Mouse (Mus musculus) lung, embryonic 14.5 days (tissue): Measurements from ENCODE around the gene Borcs6. TPM values are rescaled to one million over a fixed set of nuclear protein-coding genes. Genes with fewer than 3 reads are reported as not detected.
A peak's percentile ranks its signal among the peaks of the same experiment; 100 is the strongest.

Experiments used
- ATAC-seq: fragments of 200-750 bp; cut with Nextera tagmentation; 2 replicates; pipeline ENCODE4 v1.8.0; 2017; ENCODE audit warnings: mild to moderate bottlenecking, moderate TSS enrichment, moderate library complexity; ENCODE audit not compliant: insufficient read depth
- DNase-seq: peaks from one replicate; pipeline ENCODE4 v3.0.0-alpha.2; 2015
- H3K27ac ChIP-seq: fragments of 300-500 bp; sonication (generic); 2 replicates; pipeline ENCODE4 v1.5.1; 2014; ENCODE audit warnings: low read depth, mild to moderate bottlenecking, moderate library complexity
- H3K27me3 ChIP-seq: fragments of 300-500 bp; sonication (generic); 2 replicates; pipeline ENCODE4 v1.6.1; 2014; ENCODE audit warnings: low read length, control low read depth; ENCODE audit not compliant: insufficient read depth
- H3K36me3 ChIP-seq: fragments of 300-500 bp; sonication (generic); 2 replicates; pipeline ENCODE4 v1.6.1; 2014; ENCODE audit warnings: control low read depth; ENCODE audit not compliant: insufficient read depth
- H3K4me1 ChIP-seq: fragments of 300-500 bp; sonication (generic); 2 replicates; pipeline ENCODE4 v1.6.1; 2014; ENCODE audit warnings: antibody characterized with exemption, control low read depth; ENCODE audit not compliant: insufficient read depth
- H3K4me2 ChIP-seq: fragments of 300-500 bp; sonication (generic); 2 replicates; pipeline ENCODE4 v1.6.1; 2014; ENCODE audit warnings: mild to moderate bottlenecking
- H3K4me3 ChIP-seq: fragments of 300-500 bp; sonication (generic); 2 replicates; pipeline ENCODE4 v1.5.1; 2014; ENCODE audit warnings: low read depth, low read length
- H3K9ac ChIP-seq: fragments of 300-500 bp; sonication (generic); 2 replicates; pipeline ENCODE4 v1.6.1; 2014
- H3K9me3 ChIP-seq: fragments of 300-500 bp; sonication (generic); 2 replicates; pipeline ENCODE4 v1.6.1; 2016; ENCODE audit warnings: low read depth, low read length, control low read depth
- CTCF ChIP-seq: IDR thresholded peaks from 2 replicates; pipeline ENCODE4 v1.5.1; 2016; ENCODE audit warnings: antibody characterized with exemption, low read depth
- WGBS: fragments of 180-500 bp; shearing (Covaris S2); extraction: QIAGEN DNeasy Blood & Tissue Kit; methylation state at CpG from one replicate; pipeline ENCODE4 v1.1.7; 2014; 5-methylcytosine and 5-hydroxymethylcytosine counted together
- polyA plus RNA-seq: library from polyadenylated mRNA; unstranded; fragments of >200 nt; fragmentation: Nextera tagmentation; extraction: Ambion mirVana; gene quantifications from 2 replicates; pipeline ENCODE4 v1.2.1, GENCODE M21; 2014

Gene Borcs6
- polyA plus RNA-seq, 1 experiment from 2014 or later = 9.5 TPM

DNA sequence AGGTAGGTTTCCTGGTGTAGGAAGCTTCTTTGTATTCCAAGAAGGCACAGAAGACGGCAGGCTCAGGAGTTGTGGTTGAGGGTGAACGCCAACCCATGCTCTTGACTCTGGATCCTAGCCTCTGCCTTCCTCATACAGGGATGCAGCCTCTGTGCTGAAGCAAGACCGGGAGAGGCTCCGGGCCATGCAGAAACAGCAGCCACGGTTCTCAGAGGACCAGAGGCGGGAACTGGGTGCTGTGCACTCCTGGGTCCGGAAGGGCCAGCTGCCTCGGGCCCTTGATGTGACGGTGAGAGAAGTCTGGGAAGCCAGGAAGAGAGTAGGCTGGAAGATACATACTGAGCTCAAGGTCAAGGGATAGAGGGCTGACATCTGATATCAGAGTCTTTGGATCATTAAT lies 48.7 kb downstream of the Borcs6 start:
- no peak overlapping the region for H3K9ac ChIP-seq
- H3K4me3 ChIP-seq = no peak overlapping the region
- H3K9me3 ChIP-seq = no peaks in the 10 kb centered on the region
- no peak overlapping the region for H3K27ac ChIP-seq
- ATAC-seq = no peak
- no peak overlapping the region for H3K4me2 ChIP-seq
- no peaks in the 10 kb centered on the region for H3K27me3 ChIP-seq
- peaks cover 64% of the 10 kb centered on the region for H3K36me3 ChIP-seq
- H3K4me1 ChIP-seq = no peaks in the 10 kb centered on the region; the same call in 1 of the 2 replicates
- DNase-seq = no peak
- WGBS = 88% methylated on average over 9 of the region's 9 CpGs
- TF ChIP-seq CTCF = no peak

DNA sequence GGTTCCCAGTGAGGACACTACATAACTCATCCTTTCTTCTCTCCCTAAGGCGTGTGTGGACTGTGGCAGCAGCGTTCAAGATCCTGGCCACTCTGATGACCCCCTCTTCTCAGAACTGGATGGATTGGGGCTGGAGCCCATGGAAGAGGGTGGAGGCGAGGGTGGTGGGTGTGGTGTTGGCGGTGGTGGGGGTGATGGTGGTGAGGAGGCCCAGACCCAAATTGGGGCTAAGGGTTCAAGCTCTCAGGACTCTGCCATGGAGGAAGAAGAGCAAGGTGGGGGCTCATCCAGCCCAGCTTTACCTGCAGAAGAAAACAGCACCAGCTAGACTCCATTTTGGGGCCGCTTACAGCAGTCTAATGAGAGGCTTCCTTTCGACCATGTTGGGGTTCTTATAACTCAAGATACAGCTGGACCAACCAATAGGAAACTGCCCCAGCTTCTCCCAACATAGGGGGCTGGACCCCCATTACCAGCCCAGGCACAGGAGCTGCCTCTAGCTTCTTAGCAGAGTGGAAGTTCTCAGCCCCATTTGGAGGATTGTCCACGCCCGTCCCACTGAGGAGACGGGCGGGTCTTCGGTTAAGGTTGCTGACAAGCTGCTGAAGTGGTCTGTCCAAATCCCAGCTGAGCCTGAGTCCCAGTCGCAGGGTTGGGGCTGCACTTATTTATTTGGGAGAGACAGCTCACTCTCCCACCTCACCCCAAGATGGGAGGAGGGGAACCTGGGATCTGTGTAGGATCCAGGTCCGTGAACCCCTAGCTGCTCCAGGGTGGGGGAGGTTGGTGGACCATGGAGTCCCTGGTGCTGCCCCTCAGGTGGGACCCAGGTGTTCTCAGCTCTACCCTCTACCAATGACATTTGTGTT lies 49.7 kb downstream of the Borcs6 start:
- TF ChIP-seq CTCF = no peak
- ATAC-seq (no peak), DNase-seq (no peak)
- no peaks in the 10 kb centered on the region for H3K9me3 ChIP-seq
- H3K4me2 ChIP-seq = peak overlapping the region; percentile 62
- H3K27me3 ChIP-seq = no peaks in the 10 kb centered on the region
- no peaks in the 10 kb centered on the region; the same call in 1 of the 2 replicates for H3K4me1 ChIP-seq
- no peak overlapping the region for H3K27ac ChIP-seq
- no peak overlapping the region for H3K4me3 ChIP-seq
- peaks cover 54% of the 10 kb centered on the region for H3K36me3 ChIP-seq
- WGBS = 79% methylated on average over 13 of the region's 13 CpGs
- no peak overlapping the region for H3K9ac ChIP-seq

DNA sequence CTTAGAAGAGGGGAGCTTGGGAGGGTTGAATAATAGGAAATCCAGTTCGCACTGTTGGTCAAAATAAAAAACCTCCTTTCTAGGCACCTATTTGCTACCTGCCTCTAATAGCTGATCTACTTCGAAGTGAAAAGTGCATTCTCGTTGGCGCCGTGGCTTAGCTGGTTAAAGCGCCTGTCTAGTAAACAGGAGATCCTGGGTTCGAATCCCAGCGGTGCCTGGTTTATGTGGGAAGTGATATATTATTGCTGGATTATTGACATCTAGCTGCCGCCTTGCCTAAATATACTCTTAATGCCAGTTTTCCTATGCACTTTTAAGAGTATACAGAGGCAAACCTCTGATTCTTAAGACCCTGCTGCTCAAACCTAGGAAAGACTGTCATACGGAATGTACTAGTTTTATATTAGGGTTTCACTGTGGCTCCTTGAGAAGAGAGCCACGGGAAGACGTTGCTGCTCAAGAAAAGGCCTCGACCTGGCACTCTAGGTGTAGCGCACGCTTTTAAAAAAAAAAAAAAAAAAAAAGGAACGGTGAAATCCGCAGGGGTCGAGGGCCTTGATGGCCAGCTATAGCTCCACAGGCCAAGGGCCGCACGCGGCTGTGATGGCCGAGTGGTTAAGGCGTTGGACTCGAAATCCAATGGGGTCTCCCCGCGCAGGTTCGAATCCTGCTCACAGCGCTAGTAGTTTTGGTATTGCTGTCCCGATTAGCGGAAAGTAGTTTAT lies 51.0 kb downstream of the Borcs6 start:
- peak overlapping the region; percentile 62 for H3K4me2 ChIP-seq
- H3K27me3 ChIP-seq = no peaks in the 10 kb centered on the region; the same call in 1 of the 2 replicates
- no peak for TF ChIP-seq CTCF
- peak overlapping the region; percentile 38; the same call in 1 of the 2 replicates for H3K27ac ChIP-seq
- ATAC-seq (peak; percentile 79), DNase-seq (peak; percentile 98)
- H3K4me3 ChIP-seq = peak overlapping the region; percentile 51
- no peaks in the 10 kb centered on the region; the same call in 1 of the 2 replicates for H3K4me1 ChIP-seq
- WGBS = under 1% methylated on average over 30 of the region's 30 CpGs
- H3K9me3 ChIP-seq = no peaks in the 10 kb centered on the region
- H3K36me3 ChIP-seq = peaks cover 43% of the 10 kb centered on the region
- H3K9ac ChIP-seq = peak overlapping the region; percentile 57

Other genes with a start within 250 kb of the Borcs6 start
- gene Ndel1, start 187.9 kb upstream of the Borcs6 start, polyA plus RNA-seq = 63.1 and 67.6 TPM in 2 replicates
- 0.07 and 0.11 TPM in 2 replicates for gene Rnf222, start 171.2 kb upstream of the Borcs6 start, polyA plus RNA-seq
- 1,103 and 1,167 TPM in 2 replicates for gene Rpl26, start 158.1 kb upstream of the Borcs6 start, polyA plus RNA-seq
- not detected in 2 replicates for gene Odf4, start 132.6 kb upstream of the Borcs6 start, polyA plus RNA-seq
- 21.6 and 23.9 TPM in 2 replicates for gene Arhgef15, start 102.2 kb upstream of the Borcs6 start, polyA plus RNA-seq
- 3.9 and 4.0 TPM in 2 replicates for gene Slc25a35, start 91.6 kb upstream of the Borcs6 start, polyA plus RNA-seq
- 49.9 TPM in 2 replicates for gene Rangrf, start 84.5 kb upstream of the Borcs6 start, polyA plus RNA-seq
- gene Pfas, start 51.3 kb upstream of the Borcs6 start, polyA plus RNA-seq = 36.8 and 43.3 TPM in 2 replicates
- gene Ctc1, start 43.8 kb upstream of the Borcs6 start, polyA plus RNA-seq = 59.3 and 63.6 TPM in 2 replicates
- gene Aurkb, start 14.1 kb upstream of the Borcs6 start, polyA plus RNA-seq = 209 and 211 TPM in 2 replicates
- 51.0 and 54.4 TPM in 2 replicates for gene Tmem107, start 11.1 kb downstream of the Borcs6 start, polyA plus RNA-seq
- 64.0 and 64.2 TPM in 2 replicates for gene Vamp2, start 28.8 kb downstream of the Borcs6 start, polyA plus RNA-seq
- 15.4 and 23.7 TPM in 2 replicates for gene Per1, start 35.5 kb downstream of the Borcs6 start, polyA plus RNA-seq
- gene Hes7, start 60.7 kb downstream of the Borcs6 start, polyA plus RNA-seq = 0.57 and 0.68 TPM in 2 replicates
- gene 9130213A22Rik, start 62.9 kb downstream of the Borcs6 start, polyA plus RNA-seq = 0.19 and 0.41 TPM in 2 replicates
- gene Aloxe3, start 66.2 kb downstream of the Borcs6 start, polyA plus RNA-seq = 0.09 and 0.17 TPM in 2 replicates
- not detected in 2 replicates for gene Alox12b, start 97.3 kb downstream of the Borcs6 start, polyA plus RNA-seq
- gene Alox8, start 138.1 kb downstream of the Borcs6 start, polyA plus RNA-seq = not detected in 2 replicates
- gene Gucy2e, start 177.3 kb downstream of the Borcs6 start, polyA plus RNA-seq = not detected in 2 replicates